Mouse (Mus musculus) frontal cortex, postnatal 25 days (tissue): ENCODE results near the gene Cox6a2.

Experiments
- DNase-seq, 2 experiments: peaks; one replicate each; pipeline ENCODE4 v3.0.0; 2022; ENCODE audit warnings: low spot score in 2 of 2

The Cox6a2 gene

DNA sequence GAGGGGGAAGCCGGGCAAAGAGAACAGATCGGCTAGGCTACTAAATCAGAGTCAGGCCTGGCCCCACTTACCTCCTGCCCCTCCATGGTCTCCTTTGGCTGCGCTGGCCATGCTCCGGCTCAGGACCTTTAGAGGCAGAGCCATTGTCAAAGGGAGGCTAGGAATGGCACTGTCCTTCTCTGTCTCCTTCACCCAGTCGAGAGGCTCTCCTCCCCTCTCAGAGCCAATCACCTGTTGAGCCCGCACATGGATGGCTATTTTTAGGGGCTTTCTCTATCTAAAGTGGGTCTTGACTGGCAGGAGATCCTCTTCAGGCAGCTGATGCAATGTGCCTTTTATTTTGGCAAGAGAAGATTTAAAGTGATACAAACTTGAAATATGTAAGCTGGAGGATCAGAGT, at the start of gene Cox6a2:
Gene Cox6a2 (minus strand): TSS at position 236 of the 400 bp plus-strand sequence.
- DNase-seq, result no peak

DNA sequence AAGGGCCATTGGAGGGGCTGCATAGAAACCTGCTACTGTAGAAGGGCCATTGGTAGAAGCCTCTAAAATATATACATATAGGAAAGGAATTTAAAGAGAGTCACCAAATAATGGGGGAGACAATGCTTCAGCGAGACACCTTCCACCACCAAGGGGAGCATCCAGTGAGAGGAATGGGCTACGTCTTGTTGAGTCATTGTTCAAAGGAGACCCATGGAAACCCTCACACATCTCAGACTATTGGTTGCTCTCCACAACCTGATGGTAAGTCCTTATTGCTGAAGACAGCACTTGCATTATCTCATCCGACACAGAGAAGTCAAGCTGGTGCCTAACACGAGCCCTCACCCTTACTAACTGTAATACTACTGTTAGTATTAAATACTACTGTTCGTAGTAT, 49.6 kb upstream of the Cox6a2 start:
- DNase-seq, result no peak

DNA sequence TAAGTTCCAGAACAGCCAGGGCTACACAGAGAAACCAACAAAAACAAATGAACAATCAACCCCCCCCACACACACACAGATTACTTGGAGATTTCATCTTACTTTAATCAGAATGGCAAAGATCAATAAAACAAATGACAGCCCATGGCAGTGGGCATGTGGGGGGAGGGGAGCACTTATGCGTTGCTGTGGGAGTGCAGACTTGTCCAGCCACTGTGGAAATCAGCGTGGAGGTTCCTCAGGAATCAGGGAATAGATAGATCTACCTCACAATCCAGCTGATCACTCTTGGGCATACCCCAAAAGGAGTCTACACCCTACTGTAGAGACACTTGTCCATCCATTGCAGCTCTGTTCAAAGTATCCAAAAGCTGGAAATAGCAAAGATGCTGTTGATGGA, 48.8 kb upstream of the Cox6a2 start:
- no peak for DNase-seq

DNA sequence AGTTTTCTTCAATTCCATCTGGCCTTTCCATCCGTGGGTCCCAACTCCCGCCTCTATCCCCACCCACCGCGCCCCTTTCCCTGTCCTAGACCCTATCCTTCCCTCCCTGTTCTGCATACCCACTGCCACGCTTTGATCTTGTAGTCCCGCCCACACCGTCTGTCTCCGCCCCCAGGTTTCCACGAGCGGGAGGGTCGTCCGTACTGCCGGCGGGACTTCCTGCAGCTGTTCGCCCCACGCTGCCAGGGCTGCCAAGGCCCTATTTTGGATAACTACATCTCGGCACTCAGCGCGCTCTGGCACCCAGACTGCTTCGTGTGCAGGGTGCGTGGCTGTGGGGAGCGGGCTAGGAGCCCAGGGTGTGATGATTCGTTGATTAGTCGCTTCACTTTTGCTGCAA, 46.4 kb upstream of the Cox6a2 start:
- peak; percentile 43 to 45 for DNase-seq

DNA sequence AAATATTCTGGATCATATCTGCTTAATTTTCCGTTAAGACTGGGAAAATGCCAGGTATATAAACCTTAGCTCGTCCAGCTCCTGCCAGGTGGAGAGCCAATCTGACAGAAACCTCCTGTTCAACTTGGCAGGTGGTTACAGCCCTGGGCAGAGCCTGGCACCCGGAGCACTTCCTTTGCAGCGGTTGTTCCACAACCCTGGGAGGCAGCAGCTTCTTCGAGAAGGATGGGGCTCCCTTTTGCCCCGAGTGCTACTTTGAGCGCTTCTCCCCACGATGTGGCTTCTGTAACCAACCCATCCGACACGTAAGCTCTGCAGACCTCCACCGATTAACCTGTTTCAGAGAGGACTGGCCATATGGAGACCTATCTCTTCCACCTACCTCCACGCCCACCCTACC, 45.8 kb upstream of the Cox6a2 start:
- DNase-seq, result no peak

DNA sequence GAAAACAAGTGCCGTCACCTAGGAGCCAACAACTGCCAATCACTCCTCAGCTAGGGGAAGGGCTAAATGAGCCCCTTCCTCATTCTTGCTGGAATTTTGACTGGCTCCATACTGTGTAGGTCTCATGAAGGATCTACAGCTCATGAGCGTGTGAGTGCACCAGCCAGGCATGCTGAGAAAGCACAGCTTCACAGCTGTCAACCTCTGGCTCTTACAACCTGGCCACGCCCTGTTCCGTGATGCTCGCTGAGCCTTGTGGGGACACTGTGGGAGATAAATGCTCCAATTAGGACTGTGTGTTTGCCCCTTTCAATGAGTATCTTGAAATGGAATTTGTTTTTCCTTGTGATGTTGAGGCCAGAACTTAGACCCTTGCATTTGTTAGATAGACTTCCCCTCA, 43.8 kb upstream of the Cox6a2 start:
- no peak for DNase-seq

DNA sequence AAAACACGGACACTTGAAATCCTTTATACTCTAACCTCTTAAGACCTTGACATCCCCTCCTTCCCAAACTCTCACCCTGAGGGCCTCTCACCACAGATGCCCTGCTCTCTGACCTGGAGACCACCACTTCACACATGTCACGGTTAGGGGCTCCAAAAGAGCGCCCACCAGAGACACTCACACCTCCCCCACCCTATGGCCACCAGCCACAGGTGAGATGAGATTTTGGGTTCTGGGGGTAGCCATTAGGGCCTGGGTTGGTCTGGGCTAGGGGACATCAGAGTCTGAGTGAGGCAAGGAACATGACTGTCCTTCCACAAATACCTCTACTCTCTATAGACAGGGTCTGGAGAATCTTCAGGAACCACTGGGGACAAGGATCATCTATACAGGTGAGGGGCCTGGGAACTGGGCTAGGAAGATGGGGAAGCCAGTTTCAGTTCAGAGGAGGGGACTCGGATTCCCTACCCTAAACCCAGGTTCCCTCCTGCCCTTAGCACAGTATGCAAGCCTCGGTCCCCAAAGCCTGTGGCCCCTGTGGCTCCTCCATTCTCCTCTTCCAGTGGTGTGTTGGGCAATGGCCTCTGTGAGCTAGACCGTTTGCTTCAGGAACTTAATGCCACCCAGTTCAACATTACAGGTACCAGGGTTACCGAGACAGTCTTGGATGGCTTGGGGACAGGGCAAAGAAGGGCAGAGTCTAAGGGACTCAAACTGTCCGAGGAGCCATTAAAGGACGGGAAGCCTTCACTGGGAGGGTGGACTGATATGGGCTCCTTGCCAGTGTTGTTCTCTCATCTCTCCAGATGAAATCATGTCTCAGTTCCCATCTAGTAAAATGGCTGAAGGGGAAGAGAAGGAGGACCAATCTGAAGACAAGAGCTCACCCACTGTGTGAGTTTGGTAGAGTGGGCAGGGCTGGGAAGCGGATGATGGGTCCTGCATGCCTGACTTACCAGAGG, 42.2 kb upstream of the Cox6a2 start:
- DNase-seq, result no peak

DNA sequence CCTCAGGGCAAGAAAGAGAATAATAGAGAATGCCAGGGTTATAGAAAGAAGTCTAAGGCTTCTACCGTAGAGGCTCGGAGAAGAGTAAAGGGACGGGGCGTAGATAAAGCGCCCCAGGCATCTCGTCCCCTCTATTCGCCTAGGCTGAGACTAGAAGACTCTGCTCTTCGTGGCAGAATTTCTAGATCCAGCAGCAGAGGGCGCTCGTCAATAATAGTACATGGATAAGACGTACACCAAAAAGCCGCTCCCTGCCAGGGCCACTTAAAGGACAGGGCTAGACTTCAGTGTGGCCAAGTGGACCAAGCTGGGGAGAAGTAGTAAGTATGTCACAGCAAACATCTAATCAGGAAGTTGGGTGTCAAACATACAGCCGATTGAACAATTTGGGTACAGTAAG, 41.3 kb upstream of the Cox6a2 start:
- DNase-seq, result peak; percentile 78 to 83

DNA sequence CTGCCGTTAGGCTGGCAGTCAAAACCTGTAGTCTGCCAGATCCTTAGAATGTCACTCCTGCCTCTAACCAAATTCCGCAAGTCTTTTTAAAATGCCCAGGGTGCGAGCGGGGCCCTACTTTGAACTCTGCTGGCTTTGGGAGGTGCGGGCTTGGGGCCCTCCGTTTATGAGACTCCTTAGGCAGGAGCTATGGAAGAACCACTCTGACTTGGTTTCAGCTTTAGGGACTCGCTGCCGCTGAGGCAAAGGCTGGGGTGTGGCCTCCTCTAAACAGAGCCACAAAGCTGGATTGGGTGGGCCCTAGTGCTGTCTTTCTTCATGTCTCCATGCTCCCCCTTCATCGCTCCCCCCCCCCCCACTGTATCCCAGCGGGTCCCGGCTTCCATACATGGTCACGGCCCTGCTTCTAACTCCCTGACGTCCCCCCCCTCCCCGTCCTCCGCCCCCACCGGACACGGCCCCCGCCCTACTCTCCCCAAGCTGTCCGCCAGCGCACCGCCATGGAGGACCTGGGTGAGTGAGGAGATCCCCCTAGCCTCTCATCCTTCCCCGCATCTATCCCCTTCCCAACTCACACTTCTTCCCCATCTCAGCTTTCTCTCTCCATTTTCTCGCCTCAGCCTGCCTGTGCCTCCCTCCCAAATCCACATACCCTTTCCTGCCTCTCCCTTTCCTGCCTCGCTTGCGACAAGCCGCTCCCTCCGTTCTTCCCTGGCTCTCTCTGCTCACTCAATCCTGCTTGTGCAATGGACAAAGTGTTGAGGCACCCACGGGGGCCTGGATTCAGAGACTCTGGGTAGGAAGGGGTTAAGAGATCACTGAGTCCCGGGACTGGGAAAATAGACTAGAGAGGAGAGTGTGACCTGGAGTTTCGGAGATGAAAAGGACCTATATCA, 40.6 kb upstream of the Cox6a2 start, which contains the start of gene Tgfb1i1:
Gene Tgfb1i1 (plus strand): TSS at position 317 of the 896 bp plus-strand sequence.
- DNase-seq, result peak; percentile 24 to 35

DNA sequence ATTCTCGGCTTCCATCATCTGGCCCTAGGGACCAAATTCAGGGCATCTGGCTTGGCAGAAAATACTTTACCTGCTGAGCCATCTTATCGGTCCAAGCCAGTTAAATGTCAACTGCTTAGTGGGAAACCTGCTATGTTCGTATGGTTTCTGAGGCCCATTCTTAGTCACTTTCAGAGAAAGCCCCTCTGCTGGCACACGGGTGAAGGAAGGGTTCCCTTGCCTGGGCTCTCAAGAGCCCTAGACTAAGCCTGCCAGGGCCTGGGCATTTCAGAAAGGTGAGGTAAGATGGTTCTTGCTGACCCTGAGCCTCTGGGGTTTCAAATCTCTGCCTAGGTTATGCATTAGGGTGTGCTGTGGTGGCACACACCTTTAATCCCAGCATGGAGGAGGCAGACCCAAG, 39.4 kb upstream of the Cox6a2 start:
- no peak for DNase-seq

DNA sequence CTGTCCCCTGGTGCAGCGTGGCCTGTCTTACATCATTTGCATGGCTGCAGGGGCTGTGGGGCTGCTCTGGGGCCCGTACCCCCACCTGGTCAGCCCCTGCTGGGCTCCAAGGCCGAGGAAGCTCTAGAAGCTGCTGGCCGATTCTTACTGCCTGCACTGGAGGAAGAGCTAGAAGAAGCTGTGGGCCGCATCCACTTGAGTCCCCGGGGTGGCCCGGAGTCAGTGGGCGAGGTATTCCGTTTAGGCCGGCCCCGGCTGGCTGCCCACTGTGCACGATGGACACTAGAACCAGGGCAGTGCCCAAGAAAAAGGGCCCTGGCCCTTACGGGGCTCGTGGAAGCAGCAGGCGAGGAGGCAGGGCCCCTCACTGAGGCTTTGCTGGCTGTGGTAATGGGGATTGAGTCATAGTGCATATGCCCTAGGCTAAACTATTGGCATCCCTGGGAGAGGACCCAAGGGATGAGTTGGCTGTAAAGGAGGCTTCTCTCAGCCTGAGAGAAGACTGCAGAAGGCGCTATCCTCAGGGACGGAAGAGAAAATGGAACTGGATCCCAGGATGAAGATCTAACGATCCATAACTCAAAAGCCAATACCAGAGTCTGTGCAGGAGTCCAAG, 38.3 kb upstream of the Cox6a2 start:
- no peak for DNase-seq

DNA sequence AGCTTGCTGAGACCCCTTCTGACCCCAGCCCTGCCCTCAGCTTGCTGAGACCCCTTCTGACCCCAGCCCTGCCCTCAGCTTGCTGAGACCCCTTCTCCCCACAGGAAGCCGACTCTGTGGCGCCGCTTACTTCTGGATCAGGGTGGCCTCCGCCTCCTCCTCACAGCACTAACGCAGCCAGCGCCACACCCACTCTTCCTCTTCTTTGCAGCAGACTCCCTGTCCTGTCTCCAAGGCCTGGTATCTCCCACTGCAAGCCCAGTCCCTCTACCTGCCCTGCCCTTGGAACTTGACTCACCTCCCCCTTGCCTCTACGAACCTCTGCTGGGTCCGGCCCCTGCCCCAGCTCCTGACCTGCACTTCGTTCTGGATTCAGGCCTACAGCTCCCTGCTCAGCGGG, 37.7 kb upstream of the Cox6a2 start:
- DNase-seq, result no peak

DNA sequence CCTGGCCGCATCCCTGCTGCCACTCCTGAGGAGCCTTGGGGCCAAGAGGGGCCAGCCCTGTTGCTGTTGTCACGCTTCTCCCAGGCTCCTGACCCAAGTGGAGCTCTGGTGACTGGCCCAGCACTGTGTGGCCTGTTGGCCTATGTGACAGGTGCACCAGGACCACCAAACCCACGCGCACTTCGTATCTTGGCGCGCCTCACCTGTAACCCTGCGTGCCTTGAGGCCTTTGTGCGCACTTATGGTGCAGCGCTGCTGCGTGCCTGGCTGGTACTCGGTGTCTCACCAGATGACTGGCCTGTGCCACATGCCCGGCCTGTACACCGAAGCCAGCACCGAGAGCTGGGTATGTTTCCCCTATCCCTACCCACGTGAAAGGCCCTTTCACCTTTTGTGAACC, 36.1 kb upstream of the Cox6a2 start:
- no peak for DNase-seq

DNA sequence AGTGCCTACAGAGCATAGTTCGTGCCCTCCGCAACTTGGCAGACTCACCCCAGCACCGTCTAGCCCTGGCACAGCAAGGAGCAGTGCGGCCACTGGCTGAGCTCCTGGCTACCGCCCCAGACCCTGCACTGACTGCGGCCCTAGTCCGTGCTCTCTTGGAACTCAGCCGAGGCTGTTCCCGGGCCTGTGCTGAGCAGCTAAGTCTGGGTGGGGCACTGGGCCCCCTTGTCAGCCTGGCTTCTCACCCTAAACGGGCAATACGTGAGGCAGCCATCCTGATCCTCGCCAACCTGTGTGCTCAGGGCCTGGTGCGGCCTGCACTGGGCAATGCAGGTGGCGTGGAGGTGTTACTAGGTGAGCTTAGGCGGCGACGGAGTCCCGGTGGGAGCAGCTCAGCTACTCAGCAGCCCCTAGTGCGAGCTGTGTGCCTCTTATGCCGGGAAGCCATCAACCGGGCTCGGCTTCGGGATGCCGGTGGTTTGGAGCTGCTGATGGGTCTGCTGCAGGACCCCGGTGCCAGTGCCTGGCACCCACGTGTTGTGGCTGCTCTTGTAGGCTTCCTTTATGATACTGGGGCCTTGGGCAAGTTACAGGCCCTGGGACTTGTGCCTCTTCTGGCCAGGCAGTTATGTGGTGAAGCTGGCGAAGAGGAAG, 34.1 kb upstream of the Cox6a2 start:
- no peak for DNase-seq

DNA sequence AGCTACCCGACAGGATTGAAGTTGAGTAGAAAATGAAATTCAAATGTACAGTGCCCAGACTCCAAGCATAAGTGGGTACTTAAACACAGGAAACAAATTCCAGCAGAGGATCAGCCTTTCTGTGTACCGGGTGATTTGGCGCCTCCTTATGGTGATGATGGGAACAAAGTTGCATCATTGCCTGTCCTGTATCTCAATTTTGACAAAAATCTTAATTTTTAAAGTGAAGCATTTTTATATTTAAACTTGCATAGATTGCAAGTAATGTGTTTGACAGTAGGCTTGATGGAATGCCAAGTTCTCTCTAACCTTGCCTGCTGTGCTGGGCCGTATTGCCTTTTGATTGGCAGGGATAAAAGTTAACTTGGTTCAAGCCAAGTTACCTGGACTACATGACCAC, 32.8 kb upstream of the Cox6a2 start:
- no peak for DNase-seq

DNA sequence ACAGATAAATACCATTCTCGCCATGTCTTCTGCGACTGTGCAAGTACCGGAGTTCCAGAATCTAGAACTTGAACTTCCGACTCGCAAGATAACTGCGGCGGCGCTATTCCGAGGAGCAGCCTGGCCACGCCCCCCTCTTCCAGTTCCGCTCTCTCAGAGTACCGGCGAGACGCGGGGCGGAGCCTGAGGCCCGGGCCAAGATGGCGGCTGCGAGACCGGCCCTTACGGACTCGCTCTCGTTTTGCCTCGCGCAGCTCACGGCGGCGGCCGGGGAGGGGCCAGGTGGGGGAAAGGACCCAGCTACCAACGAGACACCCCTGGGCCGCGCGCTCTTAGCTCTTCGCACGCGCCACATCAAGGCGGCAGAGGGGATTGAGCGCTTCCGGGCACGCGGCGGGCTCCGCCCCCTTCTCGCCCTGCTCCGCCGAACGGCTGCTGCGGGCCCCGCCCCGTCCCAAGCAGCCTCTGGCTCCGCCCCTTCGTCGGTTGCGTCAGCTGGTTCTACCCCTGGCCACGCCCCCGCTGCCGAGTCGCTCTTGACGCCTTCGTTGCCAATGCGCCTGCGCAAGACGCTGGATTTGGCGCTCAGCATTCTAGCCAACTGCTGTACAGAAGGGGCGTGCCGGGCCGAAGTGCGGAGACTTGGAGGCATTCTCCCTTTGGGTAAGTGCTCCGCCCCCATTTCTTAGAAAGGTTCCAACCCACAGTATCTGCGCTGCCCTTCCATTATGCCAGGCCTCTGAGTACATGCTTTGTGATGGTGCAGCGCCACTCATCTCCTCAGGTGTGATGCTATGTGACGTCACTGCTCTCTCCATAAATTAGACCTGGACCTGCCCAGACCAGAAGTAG, 32.0 kb upstream of the Cox6a2 start, which contains the start of gene 9130023H24Rik:
Gene 9130023H24Rik (minus strand): TSS at position 105 of the 852 bp plus-strand sequence.
- peak; percentile 98 to 99 for DNase-seq

DNA sequence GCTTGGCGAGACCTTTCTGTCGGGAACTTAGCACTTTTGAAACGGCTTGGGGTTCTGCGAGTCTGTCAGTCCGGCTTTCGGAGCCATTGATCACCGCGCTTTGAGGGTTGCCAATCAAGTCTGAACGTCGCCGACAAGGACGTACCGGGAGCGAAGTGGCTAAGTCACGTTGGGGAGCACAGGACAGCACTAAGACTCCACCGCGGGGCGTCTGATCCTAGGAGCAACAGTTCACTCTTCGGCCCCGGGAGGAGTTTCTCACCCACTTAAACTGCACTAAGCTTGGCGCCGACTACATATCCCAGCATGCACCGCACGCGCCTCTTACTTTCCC, 31.4 kb upstream of the Cox6a2 start:
- no peak for DNase-seq

DNA sequence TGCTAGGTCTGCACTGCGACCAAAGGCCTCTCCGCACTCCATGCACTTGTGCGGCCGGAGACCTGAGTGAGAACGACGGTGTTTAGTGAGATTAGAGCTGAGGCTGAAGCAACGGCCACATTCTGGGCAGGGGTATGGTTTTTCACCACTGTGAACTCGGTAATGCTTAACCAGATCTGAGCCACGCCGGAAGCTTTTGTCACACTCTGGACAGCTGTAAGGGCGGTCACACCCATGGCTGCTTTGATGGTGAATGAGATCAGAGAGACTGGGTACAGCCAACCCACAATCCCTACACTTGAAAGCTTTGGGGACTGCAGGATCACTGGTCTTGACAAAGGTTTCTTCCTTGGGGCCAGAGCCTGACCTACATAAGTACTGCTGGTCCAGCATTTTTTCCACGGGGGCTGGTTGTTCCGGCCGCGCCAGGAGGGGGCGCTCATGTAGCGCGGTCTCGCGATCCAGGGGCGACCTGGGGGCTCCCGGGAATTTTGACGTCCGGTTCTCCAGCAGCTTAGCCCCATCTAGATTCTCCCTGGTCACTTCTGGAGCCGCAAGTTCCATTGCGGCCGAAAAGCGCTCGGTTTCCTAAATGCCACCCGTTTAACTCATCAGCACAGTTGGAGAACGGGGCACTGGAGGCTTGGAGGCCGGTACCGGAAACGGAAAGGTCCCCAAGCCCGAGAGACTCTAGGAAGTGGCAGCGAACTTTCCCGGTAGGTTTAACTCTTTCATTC, 30.8 kb upstream of the Cox6a2 start, which contains the start of gene Armc5:
Gene Armc5 (plus strand): TSS at position 487 of the 737 bp plus-strand sequence.
- DNase-seq, result peak; percentile 77 to 78

DNA sequence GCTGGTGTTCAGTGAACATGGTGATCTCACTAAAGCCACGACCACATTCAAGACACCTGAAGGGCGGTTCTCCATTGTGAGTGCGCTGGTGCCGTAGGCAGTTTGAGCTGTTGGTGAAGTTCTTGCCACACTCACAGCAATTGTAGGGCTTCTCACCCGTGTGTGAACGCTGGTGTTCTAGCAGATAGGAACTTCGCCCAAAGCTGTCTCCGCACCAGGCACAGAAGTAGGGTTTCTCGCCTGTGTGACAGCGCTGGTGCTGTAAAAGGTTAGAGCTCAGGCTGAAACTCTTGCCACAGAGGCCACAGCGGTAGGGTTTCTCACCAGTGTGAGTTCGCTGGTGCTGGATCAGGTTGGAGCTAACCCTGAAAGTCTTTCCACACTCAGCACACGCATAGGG, 30.2 kb upstream of the Cox6a2 start:
- no peak for DNase-seq

DNA sequence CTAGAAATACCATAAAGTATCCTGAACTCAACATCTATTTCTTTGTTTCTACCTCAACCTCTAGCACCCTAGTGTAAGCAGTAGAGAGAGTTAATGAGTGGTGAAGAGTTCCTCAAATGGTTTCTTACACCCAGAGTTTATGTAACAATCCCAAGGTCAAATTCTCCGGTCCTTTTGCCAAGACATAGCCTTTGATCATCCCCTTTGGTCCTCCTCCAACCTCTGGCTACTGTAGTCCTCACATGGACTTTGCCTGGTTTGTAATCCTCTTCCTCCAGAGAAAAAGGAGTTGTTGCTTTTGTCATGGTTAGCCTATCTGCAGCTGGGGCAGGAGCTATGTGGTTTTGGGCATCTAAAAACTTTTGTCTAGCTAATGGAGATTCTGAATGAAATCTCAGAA, 29.3 kb upstream of the Cox6a2 start:
- DNase-seq, result no peak
